Mouse (Mus musculus): Measurements from ENCODE around the gene Sptbn2.
"Not testable (repeated sequence)": the region's sequence is repeated elsewhere in the genome, so short reads cannot be mapped to it uniquely, and the experiment has no call there.

Gene Sptbn2

GRCm38 (mm10) chr19:4720671-4721244, 9.8 kb downstream of the Sptbn2 start:
- no peak for DNase-seq (ENCODE audit: extremely low spot score, low spot score)

DNA sequence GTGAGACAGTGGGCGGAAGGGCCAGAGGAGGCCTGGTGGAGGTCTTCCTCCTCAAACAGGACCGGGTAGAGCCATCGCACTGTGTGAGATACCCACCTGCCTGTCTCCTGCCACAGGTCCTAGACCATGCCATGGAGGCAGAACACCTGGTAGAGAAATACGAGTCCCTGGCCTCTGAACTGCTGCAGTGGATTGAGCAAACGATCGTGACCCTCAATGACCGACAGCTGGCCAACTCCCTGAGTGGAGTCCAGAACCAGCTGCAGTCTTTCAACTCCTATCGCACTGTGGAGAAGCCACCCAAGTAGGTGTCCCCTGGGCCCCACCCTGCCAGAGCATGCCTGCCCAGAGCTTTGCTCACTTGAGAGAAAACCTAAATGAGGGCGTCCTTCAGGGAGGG, 18.2 kb downstream of the Sptbn2 start:
- DNase-seq (ENCODE audit: extremely low spot score, low spot score), result no peak

DNA sequence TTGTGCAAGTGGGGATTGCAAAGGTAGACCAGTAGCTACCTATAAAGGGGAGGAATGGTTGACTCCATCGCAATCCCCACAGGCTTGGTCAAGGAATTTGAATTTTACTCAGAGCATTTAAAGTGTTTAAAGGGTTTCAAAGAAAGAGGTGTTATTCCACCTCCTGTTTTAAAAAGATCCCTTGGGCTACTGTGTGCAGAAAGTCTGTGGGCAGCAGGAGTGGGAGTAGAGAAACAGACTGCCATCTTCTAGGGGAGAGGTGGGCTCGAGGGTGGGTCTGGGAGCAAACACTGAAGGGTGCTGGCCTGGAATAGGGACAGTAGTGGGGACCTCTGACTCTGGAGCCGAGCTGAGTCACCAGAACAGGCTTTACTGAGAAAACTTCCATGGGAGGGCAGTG, 22.1 kb downstream of the Sptbn2 start:
- no peak for DNase-seq (ENCODE audit: extremely low spot score, low spot score)

DNA sequence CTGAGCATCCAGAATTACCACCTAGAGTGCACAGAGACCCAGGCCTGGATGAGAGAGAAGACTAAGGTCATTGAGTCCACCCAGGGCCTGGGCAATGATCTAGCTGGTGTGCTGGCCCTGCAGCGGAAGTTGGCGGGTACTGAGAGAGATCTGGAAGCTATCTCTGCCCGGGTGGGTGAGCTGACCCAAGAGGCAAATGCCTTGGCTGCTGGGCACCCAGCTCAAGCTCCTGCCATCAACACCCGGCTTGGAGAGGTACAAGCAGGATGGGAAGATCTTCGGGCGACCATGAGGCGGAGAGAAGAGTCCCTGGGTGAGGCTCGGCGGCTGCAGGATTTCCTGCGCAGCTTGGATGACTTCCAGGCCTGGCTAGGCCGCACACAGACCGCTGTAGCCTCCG, 26.9 kb downstream of the Sptbn2 start:
- no peak for DNase-seq (ENCODE audit: extremely low spot score, low spot score)

DNA sequence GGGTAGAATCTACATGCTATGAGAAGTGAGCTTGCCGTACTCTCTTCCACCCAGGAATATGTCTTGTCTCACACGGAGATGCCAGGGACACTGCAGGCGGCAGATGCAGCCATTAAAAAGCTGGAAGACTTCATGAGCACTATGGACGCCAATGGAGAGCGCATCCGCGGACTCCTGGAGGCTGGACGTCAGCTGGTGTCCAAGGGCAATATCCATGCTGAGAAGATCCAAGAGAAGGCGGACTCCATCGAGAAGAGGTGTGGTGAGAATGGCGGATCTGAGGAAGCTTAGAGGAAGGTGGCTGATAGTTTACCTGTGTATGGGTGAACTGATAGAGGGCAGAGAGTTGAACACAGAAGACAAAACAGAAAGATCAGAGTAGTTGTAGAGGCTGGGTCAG, 28.1 kb downstream of the Sptbn2 start:
- DNase-seq (ENCODE audit: extremely low spot score, low spot score), result no peak

- DNase-seq (ENCODE audit: extremely low spot score, low spot score), result no peak
These were observed 28.8 kb downstream of the Sptbn2 start for GRCm38 (mm10) chr19:4739762-4740161.

DNA sequence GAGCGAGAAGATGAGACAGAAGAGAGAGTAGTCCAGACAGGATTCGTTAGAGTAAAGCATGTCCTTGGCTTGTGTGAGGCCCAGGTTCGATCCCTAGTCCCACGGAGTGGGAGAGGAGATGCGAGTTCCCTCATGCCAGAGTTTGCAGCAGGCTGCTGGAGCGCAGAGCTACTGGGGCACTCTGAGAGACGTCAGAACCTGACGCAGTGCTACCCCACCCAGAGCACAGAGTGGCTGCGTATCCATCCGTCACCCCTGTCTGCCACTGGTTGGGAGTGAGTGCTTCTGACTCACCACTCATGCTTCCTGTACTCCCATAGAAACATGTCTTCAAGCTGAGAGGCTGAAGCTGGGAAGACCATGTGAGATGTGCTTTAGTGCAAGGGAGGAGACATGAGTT, 30.5 kb downstream of the Sptbn2 start:
- no peak for DNase-seq (ENCODE audit: extremely low spot score, low spot score)

- DNase-seq (ENCODE audit: extremely low spot score, low spot score), result no peak
These were observed 31.3 kb downstream of the Sptbn2 start for GRCm38 (mm10) chr19:4742229-4742628.

GRCm38 (mm10) chr19:4743524-4743923, 32.6 kb downstream of the Sptbn2 start:
- peak; percentile 39 for DNase-seq (ENCODE audit: extremely low spot score, low spot score)

DNA sequence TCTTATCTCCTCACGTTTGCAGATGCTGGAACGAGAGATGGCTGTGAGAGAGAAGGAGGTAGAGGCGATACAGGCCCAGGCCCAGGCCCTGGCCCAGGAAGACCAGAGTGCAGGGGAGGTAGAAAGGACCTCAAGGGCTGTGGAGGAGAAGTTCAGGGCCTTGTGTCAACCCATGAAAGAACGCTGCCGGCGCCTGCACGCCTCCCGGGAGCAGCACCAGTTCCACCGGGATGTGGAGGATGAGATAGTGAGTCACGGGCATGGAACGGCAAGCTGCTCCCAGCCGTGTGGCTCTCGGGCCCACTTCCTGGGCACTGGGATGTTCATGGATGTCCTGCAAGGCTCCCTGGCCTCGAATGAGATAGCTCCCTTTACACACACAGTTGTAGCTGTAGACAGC, 33.1 kb downstream of the Sptbn2 start:
- DNase-seq (ENCODE audit: extremely low spot score, low spot score), result no peak

GRCm38 (mm10) chr19:4745057-4745456, 34.1 kb downstream of the Sptbn2 start:
- no peak for DNase-seq (ENCODE audit: extremely low spot score, low spot score)

GRCm38 (mm10) chr19:4745681-4746080, 34.7 kb downstream of the Sptbn2 start:
- DNase-seq (ENCODE audit: extremely low spot score, low spot score), result no peak

DNA sequence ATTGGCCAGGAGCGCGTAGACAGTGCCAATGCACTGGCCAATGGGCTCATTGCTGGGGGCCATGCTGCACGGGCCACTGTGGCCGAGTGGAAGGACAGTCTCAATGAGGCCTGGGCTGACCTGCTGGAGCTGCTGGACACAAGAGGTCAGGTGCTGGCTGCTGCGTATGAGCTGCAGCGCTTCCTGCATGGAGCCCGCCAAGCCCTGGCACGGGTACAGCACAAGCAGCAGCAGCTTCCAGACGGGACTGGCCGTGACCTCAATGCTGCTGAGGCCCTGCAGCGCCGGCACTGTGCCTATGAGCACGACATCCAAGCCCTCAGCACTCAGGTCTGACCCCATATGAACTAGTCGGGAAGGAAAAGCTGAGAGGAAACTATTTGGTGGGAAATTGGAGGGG, 35.6 kb downstream of the Sptbn2 start:
- DNase-seq (ENCODE audit: extremely low spot score, low spot score), result no peak

DNA sequence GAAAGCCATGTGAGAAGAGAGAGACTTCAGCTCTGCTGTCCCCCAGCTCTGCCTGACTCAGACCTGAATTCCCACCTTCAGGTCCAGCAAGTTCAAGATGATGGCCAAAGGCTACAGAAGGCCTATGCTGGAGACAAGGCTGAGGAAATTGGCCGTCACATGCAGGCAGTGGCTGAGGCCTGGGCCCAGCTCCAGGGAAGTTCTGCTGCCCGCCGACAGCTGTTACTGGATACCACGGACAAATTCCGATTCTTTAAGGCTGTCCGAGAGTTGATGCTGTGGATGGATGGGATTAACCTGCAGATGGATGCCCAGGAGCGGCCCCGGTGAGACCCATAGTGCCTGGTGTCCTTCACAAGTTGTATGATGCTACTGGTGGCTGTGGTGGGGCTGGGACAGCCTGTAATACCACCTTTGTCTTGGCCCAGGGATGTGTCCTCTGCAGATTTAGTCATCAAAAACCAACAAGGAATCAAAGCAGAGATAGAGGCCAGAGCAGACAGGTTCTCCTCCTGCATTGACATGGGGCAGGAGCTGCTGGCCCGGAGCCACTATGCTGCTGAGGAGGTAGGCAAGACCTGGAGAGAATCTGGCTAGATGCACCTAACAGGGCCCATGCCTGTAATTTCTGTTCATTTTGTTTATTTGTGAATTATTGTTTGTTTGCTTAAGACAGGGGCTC, 36.8 kb downstream of the Sptbn2 start:
- no peak for DNase-seq (ENCODE audit: extremely low spot score, low spot score)

DNA sequence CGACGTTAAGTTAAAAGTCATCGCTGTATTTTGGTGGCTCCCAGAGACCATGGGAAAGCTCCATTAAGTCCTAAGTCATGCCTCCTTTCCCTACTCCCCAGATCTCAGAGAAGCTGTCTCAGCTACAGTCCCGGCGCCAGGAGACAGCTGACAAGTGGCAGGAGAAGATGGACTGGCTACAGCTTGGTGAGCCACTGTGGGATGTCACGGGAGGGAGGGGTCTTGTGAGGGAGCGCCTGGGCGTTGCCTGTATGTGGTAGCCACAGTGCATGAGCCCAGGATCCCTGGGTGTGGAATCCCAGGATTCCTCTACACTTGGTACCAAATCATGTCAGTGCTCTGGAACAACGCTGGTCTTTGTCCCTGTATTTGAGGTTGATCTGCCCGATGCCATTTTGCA, 37.5 kb downstream of the Sptbn2 start:
- DNase-seq (ENCODE audit: extremely low spot score, low spot score), result no peak

- no peak for DNase-seq (ENCODE audit: extremely low spot score, low spot score)
These were observed 39.0 kb downstream of the Sptbn2 start for GRCm38 (mm10) chr19:4749975-4750374.

DNA sequence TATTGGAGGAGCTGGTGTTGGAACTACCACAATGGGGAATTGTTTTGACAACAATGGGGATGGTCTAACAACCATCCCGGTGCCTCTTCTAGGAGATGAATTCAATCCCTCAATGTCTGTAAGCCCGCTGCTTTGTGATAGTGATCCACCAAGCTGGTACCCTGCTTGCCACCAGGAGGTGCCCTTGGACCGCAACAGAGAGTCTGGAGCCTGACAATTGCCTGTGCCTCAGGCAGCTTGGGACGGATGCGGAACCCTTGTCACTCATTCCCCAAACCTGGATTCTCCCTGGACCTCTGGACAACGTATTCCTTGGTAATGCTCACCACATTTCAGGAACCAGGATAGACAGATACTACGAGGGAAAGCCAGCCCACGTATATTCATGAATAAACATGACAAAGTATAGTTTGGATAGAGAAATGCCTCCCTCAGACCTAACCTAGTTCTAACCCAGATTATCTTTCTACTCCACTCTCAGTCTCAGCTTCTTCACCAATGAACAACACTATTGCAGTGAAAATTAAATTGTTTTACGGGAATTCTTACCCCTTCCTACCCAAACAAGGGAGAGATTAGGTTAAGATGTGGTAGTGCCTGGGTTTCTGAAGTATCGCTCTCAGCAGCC, 44.7 kb downstream of the Sptbn2 start:
- peak; percentile 86 for DNase-seq (ENCODE audit: extremely low spot score, low spot score)

DNA sequence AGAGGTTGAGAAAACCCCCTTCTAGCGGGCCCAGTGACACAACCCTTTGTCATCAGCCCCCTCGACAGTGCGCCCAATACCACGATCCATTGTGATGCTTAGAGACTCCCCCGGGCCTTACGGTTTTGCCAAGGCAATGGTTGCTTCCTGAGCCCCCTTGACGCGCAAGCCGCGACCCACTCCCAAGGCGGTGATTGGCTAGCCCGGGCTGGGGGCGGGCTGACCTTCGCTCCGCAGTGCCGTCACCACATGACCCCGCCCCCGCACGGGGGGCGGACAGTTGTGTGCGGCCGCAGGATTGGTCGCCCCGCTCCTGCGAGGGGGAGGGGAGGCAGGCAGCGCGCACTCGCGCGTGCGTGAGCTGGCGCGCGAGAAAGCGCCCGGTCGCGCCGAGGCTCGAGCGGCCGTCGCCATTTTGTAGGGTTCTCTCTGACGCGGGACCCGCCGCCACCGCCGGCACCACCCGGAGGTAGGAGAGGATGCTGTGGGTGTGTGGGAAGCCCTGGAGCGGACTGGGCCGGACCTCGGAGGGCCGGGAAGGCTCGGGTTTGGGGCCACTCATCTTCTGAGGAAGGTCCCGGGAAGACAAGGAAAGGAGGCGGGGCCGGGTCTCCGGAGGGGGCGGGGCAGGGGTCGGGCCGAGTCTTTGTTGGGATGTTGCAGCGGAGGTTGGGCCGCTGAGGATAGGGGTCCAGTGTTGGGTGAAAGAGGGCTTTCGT, 45.4 kb downstream of the Sptbn2 start, which contains the start of gene Rbm4b:
Rbm4b (plus strand) TSS at position 305 of the 719 bp plus-strand sequence.
- DNase-seq (ENCODE audit: extremely low spot score, low spot score), result peak; percentile 96

DNA sequence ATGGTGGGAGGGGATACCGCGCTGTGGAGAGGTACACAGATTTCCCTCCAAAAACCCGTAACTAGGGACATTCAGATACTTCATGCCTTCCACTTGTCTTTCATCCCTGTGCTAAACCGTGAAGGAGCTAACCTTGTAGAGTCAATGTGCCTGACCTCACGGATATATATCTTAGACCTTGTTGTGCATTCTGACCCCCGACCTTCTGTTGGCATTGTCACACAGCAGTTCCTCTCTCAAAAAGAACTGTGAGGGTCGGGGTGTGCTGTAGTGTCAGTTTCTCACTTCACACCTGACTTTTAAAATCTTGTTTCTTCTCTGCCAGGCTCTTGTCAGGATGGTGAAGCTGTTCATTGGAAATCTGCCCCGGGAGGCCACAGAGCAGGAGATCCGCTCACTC, 46.0 kb downstream of the Sptbn2 start:
- DNase-seq (ENCODE audit: extremely low spot score, low spot score), result no peak

GRCm38 (mm10) chr19:4760544-4760943, 49.6 kb downstream of the Sptbn2 start:
- DNase-seq (ENCODE audit: extremely low spot score, low spot score), result not testable (repeated sequence)

GRCm38 (mm10) chr19:4762876-4763275, 51.9 kb downstream of the Sptbn2 start:
- no peak for DNase-seq (ENCODE audit: extremely low spot score, low spot score)

GRCm38 (mm10) chr19:4767507-4768148, 56.7 kb downstream of the Sptbn2 start:
- no peak for DNase-seq (ENCODE audit: extremely low spot score, low spot score)
